Mouse (Mus musculus) kidney, embryonic 14.5 days (tissue): ENCODE measurements at regions not wholly inside any gene's neighbourhood (a gene's known extent, or its start where the extent isn't known, plus 50 kb on each side); places are given as distances from the start of the nearest gene placed in this dataset.

Source experiments
- ATAC-seq: fragments of 200-750 bp; cut with Nextera tagmentation; 2 replicates; pipeline ENCODE4 v1.8.0; 2017; ENCODE audit warnings: moderate number of reproducible peaks, mild to moderate bottlenecking, moderate TSS enrichment, moderate library complexity; ENCODE audit not compliant: low FRiP score, low TSS enrichment
- H3K27ac ChIP-seq: fragments of 300-500 bp; sonication (generic); 2 replicates; pipeline ENCODE4 v1.5.1; 2014; ENCODE audit warnings: low read depth, mild to moderate bottlenecking, low read length, moderate library complexity, mixed read lengths
- H3K27me3 ChIP-seq: fragments of 300-500 bp; sonication (generic); 2 replicates; pipeline ENCODE4 v1.6.1; 2014; ENCODE audit warnings: mild to moderate bottlenecking, low read length; ENCODE audit not compliant: control insufficient read depth, insufficient read depth
- H3K36me3 ChIP-seq: fragments of 300-500 bp; sonication (generic); 2 replicates; pipeline ENCODE4 v1.6.1; 2014; ENCODE audit warnings: low read length, mixed read lengths; ENCODE audit not compliant: control insufficient read depth, insufficient read depth
- H3K4me1 ChIP-seq: fragments of 300-500 bp; sonication (generic); 2 replicates; pipeline ENCODE4 v1.6.1; 2014; ENCODE audit warnings: low read length, mixed read lengths; ENCODE audit not compliant: control insufficient read depth, insufficient read depth
- H3K4me2 ChIP-seq: fragments of 300-500 bp; sonication (generic); replicated peaks from 2 replicates; pipeline ENCODE4 v1.6.1; 2014; ENCODE audit warnings: low read depth, mild to moderate bottlenecking, low read length
- H3K4me3 ChIP-seq: fragments of 300-500 bp; sonication (generic); 2 replicates; pipeline ENCODE4 v1.5.1; 2014; ENCODE audit warnings: mild to moderate bottlenecking, low read length
- H3K9ac ChIP-seq: fragments of 300-500 bp; sonication (generic); 2 replicates; pipeline ENCODE4 v1.6.1; 2014; ENCODE audit warnings: low read depth, mild to moderate bottlenecking, low read length, moderate library complexity
- H3K9me3 ChIP-seq: fragments of 300-500 bp; sonication (generic); 2 replicates; pipeline ENCODE4 v1.6.1; 2016; ENCODE audit warnings: low read length; ENCODE audit not compliant: control insufficient read depth
- WGBS: fragments of 180-500 bp; shearing (Covaris S2); extraction: QIAGEN DNeasy Blood & Tissue Kit; methylation state at CpG from one replicate; pipeline ENCODE4 v1.1.7; 2014; 5-methylcytosine and 5-hydroxymethylcytosine counted together

DNA sequence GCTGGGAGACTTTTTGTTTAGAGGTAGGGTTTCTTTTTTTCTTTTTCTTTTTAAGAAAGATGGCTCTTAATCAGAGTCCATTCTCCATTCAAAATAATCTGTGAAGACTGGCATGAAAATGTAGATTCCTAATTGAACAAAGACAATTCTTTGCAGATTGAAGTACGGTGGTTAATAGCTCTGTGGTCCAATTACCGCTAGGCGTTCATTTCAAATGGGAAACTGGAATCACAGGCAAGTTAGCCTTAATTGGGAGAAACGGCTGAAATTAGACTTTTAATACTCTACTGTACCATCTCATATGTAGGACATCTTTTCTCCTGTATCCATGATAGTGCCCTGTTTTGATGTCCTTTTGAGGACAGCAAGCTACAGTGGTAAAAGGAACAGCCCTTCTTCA, 61.2 kb downstream of the Ascl1 start:
- no peak overlapping the region for H3K4me3 ChIP-seq
- WGBS = 91% methylated on average over 4 of the region's 4 CpGs
- H3K27me3 ChIP-seq = no peaks in the 10 kb centered on the region
- H3K4me2 ChIP-seq = no peak overlapping the region
- no peak overlapping the region for H3K27ac ChIP-seq
- no peak overlapping the region for H3K9ac ChIP-seq
- no peak for ATAC-seq
- no peaks in the 10 kb centered on the region for H3K4me1 ChIP-seq
- H3K9me3 ChIP-seq = no peaks in the 10 kb centered on the region
- H3K36me3 ChIP-seq = no peaks in the 10 kb centered on the region

DNA sequence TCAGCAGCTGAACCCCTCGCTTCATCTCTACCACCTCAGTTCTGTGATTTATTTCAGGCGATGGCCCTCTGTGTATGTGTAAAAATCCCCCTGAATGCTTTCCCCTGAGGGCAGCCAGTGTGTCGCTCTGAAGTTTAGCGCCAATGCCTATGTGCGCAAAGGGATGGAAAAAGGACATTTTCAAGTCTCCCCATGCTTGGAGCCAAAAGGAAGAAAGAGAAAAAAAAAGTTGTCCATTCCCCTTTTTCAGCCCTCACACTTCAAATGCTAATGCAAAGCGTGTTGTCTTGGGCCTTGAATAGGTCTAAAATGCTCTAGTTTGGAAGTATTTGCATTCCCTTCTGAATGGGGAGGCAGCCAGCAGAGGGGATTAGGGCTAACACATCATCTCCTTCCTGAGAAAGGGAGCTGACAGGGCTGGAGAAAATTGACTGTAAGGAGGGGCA, 73.5 kb downstream of the Ascl1 start:
- Histone ChIP-seq H3K27ac (no peak overlapping the region), H3K4me1 (no peaks in the 10 kb centered on the region), H3K9me3 (no peaks in the 10 kb centered on the region), H3K4me2 (no peak overlapping the region), H3K27me3 (no peaks in the 10 kb centered on the region), H3K36me3 (no peaks in the 10 kb centered on the region), H3K9ac (no peak overlapping the region), H3K4me3 (no peak overlapping the region)
- WGBS = 23% methylated on average over 6 of the region's 6 CpGs
- no peak for ATAC-seq

GRCm38 (mm10) chr10:87419245-87419939, 74.1 kb downstream of the Ascl1 start:
- H3K4me3 ChIP-seq = no peak overlapping the region
- no peaks in the 10 kb centered on the region for H3K9me3 ChIP-seq
- no peak overlapping the region for H3K9ac ChIP-seq
- WGBS = 36% methylated on average over 7 of the region's 7 CpGs
- ATAC-seq = no peak
- no peak overlapping the region for H3K4me2 ChIP-seq
- H3K4me1 ChIP-seq = no peaks in the 10 kb centered on the region
- H3K27ac ChIP-seq = no peak overlapping the region
- H3K36me3 ChIP-seq = no peaks in the 10 kb centered on the region
- H3K27me3 ChIP-seq = no peaks in the 10 kb centered on the region

GRCm38 (mm10) chr10:87394296-87394921, 99.1 kb downstream of the Ascl1 start:
- no peak overlapping the region for H3K4me2 ChIP-seq
- no peak overlapping the region for H3K9ac ChIP-seq
- H3K9me3 ChIP-seq = no peaks in the 10 kb centered on the region
- H3K36me3 ChIP-seq = no peaks in the 10 kb centered on the region
- 55% methylated on average over 15 of the region's 15 CpGs for WGBS
- H3K27me3 ChIP-seq = no peaks in the 10 kb centered on the region
- no peak for ATAC-seq
- no peaks in the 10 kb centered on the region for H3K4me1 ChIP-seq
- no peak overlapping the region for H3K4me3 ChIP-seq
- H3K27ac ChIP-seq = no peak overlapping the region

GRCm38 (mm10) chr10:87389148-87389547, 104.3 kb downstream of the Ascl1 start:
- H3K36me3 ChIP-seq = no peaks in the 10 kb centered on the region
- H3K9me3 ChIP-seq = no peaks in the 10 kb centered on the region
- ATAC-seq = no peak
- WGBS = 82% methylated on average over 2 of the region's 2 CpGs
- H3K4me1 ChIP-seq = no peaks in the 10 kb centered on the region
- no peaks in the 10 kb centered on the region for H3K27me3 ChIP-seq
- no peak overlapping the region for H3K27ac ChIP-seq
- no peak overlapping the region for H3K9ac ChIP-seq
- H3K4me2 ChIP-seq = no peak overlapping the region
- H3K4me3 ChIP-seq = no peak overlapping the region

DNA sequence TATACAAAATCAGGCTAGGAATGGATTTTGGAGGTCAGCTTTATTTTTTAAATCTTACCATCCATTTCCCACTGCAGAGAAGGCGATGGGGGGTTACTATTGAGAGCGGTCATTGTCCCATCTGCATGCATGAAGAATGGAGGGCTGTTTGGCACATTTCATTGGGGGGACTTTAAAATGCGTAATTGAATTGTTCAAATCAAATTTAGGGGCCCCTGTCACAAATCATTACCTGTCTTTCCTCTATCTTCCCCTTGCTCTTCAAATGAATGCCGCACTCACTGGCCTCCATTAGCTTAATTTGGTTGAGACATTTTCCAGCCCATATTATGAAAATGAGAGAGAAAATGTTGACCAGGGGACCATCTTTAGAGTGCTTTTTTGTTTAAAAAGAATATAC, 108.2 kb downstream of the Ascl1 start:
- Histone ChIP-seq H3K36me3 (no peaks in the 10 kb centered on the region), H3K9me3 (no peaks in the 10 kb centered on the region), H3K4me3 (no peak overlapping the region), H3K27ac (no peak overlapping the region), H3K4me1 (no peaks in the 10 kb centered on the region), H3K9ac (no peak overlapping the region), H3K27me3 (no peaks in the 10 kb centered on the region), H3K4me2 (no peak overlapping the region)
- ATAC-seq = no peak
- whole genome bisulfite sequencing = 90% methylated on average over 4 of the region's 4 CpGs

DNA sequence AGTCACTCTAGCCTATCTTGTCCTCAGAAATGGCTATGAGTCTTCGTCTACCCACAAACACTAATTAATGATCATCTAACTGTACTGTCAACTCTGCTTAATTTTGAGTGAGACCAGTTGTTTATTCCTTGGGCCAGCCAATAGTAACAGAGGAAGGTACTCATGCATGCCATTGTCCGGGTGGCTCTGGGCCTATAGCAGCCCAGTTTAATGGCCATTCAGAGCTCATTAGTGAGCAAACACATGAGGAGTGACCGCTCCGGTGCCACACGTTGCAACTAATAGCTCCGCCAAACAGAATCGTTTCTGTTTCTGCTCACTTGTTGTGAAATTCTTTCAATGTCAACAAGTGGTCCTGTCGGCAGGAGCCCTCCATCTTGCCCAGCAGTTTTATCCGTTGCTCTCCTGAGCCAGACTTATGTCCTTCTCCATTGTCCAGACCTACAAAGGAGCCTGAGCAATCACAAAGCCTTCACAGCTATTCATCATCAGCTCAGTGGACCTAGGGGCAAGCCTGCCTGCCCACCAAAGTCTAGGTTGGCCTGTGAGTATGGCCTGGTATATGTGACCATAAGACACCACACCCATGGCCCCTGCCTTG, 108.8 kb downstream of the Ascl1 start:
- Histone ChIP-seq H3K9ac (no peak overlapping the region), H3K4me1 (no peaks in the 10 kb centered on the region), H3K36me3 (no peaks in the 10 kb centered on the region), H3K27me3 (no peaks in the 10 kb centered on the region), H3K9me3 (no peaks in the 10 kb centered on the region), H3K4me2 (no peak overlapping the region), H3K4me3 (no peak overlapping the region), H3K27ac (no peak overlapping the region)
- ATAC-seq = no peak
- 87% methylated on average over 9 of the region's 9 CpGs for WGBS

- H3K4me2 ChIP-seq = no peak overlapping the region
- ATAC-seq = no peak
- no peak overlapping the region for H3K27ac ChIP-seq
- H3K9me3 ChIP-seq = no peaks in the 10 kb centered on the region
- H3K4me3 ChIP-seq = no peak overlapping the region
- H3K36me3 ChIP-seq = no peaks in the 10 kb centered on the region
- WGBS = 63% methylated on average over 19 of the region's 19 CpGs
- H3K4me1 ChIP-seq = no peaks in the 10 kb centered on the region
- no peak overlapping the region; the same call in 1 of the 2 replicates for H3K9ac ChIP-seq
- H3K27me3 ChIP-seq = no peaks in the 10 kb centered on the region
Measured at GRCm38 (mm10) chr10:87351400-87352172, 141.9 kb downstream of the Ascl1 start.

DNA sequence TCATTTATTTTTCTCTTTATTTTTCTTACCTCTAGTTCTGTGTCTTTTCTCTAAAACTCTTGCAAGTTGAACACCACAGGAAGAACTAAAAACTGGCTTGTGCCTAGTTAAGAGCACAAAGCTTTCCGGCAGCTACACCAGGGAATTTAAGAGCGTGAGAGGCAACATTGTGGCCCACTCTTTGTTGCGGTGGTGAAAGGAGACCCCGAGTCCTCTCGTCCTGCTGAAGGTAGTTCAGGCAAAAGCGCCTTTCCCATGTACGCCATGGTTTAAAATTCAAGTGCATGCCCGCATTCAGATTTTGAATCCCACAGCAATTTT, 142.4 kb downstream of the Ascl1 start:
- Histone ChIP-seq H3K9me3 (no peaks in the 10 kb centered on the region), H3K27me3 (no peaks in the 10 kb centered on the region), H3K9ac (no peak overlapping the region), H3K4me1 (no peaks in the 10 kb centered on the region), H3K4me2 (no peak overlapping the region), H3K27ac (no peak overlapping the region), H3K4me3 (no peak overlapping the region), H3K36me3 (no peaks in the 10 kb centered on the region)
- WGBS = 89% methylated on average over 8 of the region's 8 CpGs
- no peak for ATAC-seq
